Mouse (Mus musculus): Measurements from ENCODE around the gene Hmgcs2. TPM values are rescaled to one million over a fixed set of nuclear protein-coding genes. Genes with fewer than 3 reads are reported as not detected.

Gene Hmgcs2
- polyA plus RNA-seq, 1 experiment from 2014 or later: 10.8 TPM

DNA sequence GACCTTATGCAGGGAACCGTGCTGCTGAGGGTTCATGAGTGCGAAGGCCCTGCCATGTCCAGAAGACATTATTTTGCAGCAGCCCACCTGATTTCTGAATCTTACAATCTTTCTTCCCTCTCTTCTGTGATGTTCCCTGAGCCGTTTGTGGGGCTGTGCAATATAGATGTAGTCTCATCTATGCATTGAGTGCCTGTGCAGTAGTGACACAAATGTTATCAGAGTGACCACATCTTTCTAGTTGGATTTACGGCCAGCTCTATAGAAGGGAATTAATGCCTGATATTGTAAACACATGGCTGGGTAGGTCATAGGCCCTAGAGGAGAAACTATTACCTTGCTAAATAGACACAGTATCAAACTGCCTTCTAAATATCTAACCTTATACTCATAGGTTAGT, 20.0 kb downstream of the Hmgcs2 start:
- no peak for ATAC-seq
- Histone ChIP-seq H3K4me2 (ENCODE audit: low read length) (no peak overlapping the region), H3K9me3 (ENCODE audit: control insufficient read depth, low read length) (no peaks in the 10 kb centered on the region), H3K9ac (replicated peaks; ENCODE audit: low read depth, low read length) (no peak overlapping the region), H3K4me3 (replicated peaks; ENCODE audit: low read length) (no peak overlapping the region), H3K4me1 (replicated peaks; ENCODE audit: control insufficient read depth, insufficient read depth, low read length) (no peaks in the 10 kb centered on the region), H3K27me3 (replicated peaks; ENCODE audit: control insufficient read depth, insufficient read depth, low read length) (no peaks in the 10 kb centered on the region), H3K36me3 (ENCODE audit: control insufficient read depth, insufficient read depth) (no peaks in the 10 kb centered on the region), H3K27ac (ENCODE audit: low read length) (no peak overlapping the region)
- WGBS: 88% methylated on average over 4 of the region's 4 CpGs

DNA sequence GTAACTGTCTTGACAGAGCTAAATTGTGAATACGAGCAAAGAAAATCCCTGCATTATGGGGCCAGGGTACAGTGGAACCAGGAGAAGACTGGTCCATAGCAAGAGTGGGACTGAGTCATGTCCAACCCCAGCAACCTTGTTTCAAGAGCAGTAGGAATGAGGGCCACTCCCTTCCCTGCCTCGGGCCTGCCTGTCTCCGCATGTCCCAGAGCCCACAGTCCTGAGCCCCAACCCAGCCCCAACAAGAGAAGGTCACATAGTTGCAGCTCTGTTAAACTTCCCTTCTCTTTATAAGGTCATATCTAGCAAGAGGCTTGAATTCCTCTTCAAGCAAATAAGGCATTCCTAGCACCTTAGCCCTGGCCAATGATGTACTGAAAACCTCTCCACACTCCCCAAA, 21.5 kb downstream of the Hmgcs2 start:
- Histone ChIP-seq H3K9ac (replicated peaks; ENCODE audit: low read depth, low read length) (no peak overlapping the region), H3K4me2 (ENCODE audit: low read length) (no peak overlapping the region), H3K27me3 (replicated peaks; ENCODE audit: control insufficient read depth, insufficient read depth, low read length) (no peaks in the 10 kb centered on the region), H3K36me3 (ENCODE audit: control insufficient read depth, insufficient read depth) (no peaks in the 10 kb centered on the region), H3K9me3 (ENCODE audit: control insufficient read depth, low read length) (no peaks in the 10 kb centered on the region), H3K4me1 (replicated peaks; ENCODE audit: control insufficient read depth, insufficient read depth, low read length) (no peaks in the 10 kb centered on the region), H3K27ac (ENCODE audit: low read length) (no peak overlapping the region), H3K4me3 (replicated peaks; ENCODE audit: low read length) (no peak overlapping the region)
- 93% methylated on average over 3 of the region's 3 CpGs for WGBS
- no peak for ATAC-seq

DNA sequence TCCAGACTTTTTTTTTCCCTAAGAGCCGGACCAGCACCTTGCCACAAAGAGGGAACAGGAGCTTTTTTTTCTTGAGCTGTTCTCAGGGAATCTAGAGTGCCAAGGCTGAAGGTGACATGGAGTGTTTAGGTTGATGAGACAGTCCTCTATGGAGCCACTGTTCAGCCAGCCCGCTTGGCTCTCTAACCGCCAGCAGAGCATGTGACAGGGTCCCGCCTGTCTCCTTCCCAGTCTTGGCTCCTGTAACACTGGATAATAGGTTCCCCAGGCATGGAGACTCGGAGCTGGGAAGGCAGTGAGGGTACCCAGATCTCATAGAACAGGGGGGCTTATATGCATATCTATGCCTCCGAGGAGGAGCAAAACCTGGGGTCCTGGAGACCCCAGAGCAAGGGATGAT, 28.4 kb downstream of the Hmgcs2 start:
- Histone ChIP-seq H3K4me2 (ENCODE audit: low read length) (no peak overlapping the region), H3K36me3 (ENCODE audit: control insufficient read depth, insufficient read depth) (no peaks in the 10 kb centered on the region), H3K4me1 (replicated peaks; ENCODE audit: control insufficient read depth, insufficient read depth, low read length) (no peaks in the 10 kb centered on the region), H3K9me3 (ENCODE audit: control insufficient read depth, low read length) (no peaks in the 10 kb centered on the region), H3K9ac (replicated peaks; ENCODE audit: low read depth, low read length) (no peak overlapping the region), H3K27ac (ENCODE audit: low read length) (no peak overlapping the region), H3K4me3 (replicated peaks; ENCODE audit: low read length) (no peak overlapping the region), H3K27me3 (replicated peaks; ENCODE audit: control insufficient read depth, insufficient read depth, low read length) (no peaks in the 10 kb centered on the region)
- WGBS: 76% methylated on average over 6 of the region's 6 CpGs
- ATAC-seq: no peak

DNA sequence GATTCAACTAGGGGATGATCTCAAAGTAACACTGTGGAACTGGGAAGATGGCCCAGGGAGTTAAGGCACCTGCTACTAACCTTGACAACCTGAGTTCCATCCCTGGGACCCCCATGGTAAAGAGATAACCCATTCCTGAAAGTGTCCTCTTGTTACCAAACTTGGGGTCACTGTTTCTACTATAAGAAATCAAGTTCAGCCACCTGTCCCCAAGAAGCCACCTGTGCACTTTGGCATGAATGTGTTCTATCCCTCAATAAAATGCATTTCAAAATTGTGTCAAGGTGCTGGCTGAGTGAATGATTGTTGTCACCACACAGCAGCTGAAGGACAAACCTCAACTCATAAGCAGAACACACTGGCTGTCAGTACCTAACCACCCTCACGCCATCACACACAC, 30.2 kb downstream of the Hmgcs2 start:
- Histone ChIP-seq H3K9ac (replicated peaks; ENCODE audit: low read depth, low read length) (no peak overlapping the region), H3K9me3 (ENCODE audit: control insufficient read depth, low read length) (no peaks in the 10 kb centered on the region)
- 93% methylated on average over 1 of the region's 1 CpGs for WGBS

DNA sequence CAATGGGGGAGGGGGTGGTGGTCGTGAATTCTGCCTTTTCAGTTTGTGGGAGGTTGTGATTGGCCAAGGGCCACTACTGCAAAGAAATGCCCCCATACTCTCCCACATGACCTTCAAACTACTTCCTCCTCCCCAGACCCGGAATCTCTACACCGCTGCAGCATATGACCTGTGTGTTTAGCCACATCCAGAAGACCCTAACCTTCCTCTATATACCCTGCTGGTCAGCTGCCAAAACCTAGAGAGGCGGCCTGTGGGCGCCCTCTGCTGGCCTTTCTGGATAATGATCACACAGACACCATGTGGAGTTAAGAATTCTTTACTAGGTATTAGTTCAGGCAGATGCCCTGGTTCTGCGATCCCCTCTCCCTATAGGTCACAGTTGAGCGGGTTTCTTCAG, 32.6 kb downstream of the Hmgcs2 start:
- H3K4me1 ChIP-seq (replicated peaks; ENCODE audit: control insufficient read depth, insufficient read depth, low read length): peaks cover 8% of the 10 kb centered on the region
- peak; percentile 68 for ATAC-seq
- 25% methylated on average over 7 of the region's 7 CpGs for WGBS

More for the DNA sequence above, 30.2 kb downstream of the Hmgcs2 start:
- Histone ChIP-seq H3K4me1 (replicated peaks; ENCODE audit: control insufficient read depth, insufficient read depth, low read length) (no peaks in the 10 kb centered on the region), H3K36me3 (ENCODE audit: control insufficient read depth, insufficient read depth) (no peaks in the 10 kb centered on the region), H3K27ac (ENCODE audit: low read length) (no peak overlapping the region), H3K4me3 (replicated peaks; ENCODE audit: low read length) (no peak overlapping the region), H3K27me3 (replicated peaks; ENCODE audit: control insufficient read depth, insufficient read depth, low read length) (no peaks in the 10 kb centered on the region), H3K4me2 (ENCODE audit: low read length) (no peak overlapping the region)
- no peak for ATAC-seq

DNA sequence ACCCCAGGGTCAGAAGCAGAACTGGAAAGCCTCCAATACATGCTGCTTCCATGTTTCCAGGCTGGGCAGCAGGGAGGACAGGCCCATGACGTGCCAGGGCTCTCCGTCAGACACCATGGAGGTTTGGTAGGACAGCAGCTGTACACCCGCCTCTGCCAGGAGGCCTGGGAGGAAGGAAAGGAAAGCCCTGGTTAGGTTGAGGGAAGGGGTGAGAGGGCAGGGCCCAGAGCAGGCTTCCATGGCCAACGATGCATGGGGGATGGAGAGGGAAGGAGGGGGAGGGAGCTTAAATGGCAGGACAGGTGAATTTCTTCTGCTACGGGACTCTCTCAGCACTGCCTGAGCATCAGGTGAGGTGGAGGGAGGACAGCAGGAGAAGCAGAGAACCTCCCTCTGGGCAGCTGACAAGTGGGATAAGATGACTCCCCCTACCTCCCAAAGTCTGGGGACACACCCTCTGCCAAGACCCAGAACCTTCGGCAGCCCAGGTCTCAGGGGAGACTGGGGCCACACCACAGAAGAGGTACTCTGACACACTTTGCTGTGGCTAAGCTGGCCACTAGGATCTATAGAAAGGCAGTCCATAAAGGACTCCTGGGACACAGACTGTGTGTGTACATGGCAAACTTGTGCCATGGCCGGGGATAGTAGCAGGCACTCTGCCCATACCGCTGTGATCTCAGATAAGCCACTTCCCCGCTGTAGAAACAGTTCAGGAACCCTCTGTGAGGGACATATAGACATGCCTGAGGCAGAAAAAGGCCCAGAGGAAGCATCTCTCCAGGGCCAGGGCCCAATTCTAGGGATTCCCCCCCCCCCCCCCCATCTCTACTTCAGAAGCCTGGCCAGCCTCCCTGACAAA, 33.3 kb downstream of the Hmgcs2 start:
- H3K27me3 ChIP-seq (replicated peaks; ENCODE audit: control insufficient read depth, insufficient read depth, low read length): no peaks in the 10 kb centered on the region
- no peak overlapping the region for H3K4me2 ChIP-seq (ENCODE audit: low read length)
- H3K27ac ChIP-seq (ENCODE audit: low read length): no peak overlapping the region
- H3K9ac ChIP-seq (replicated peaks; ENCODE audit: low read depth, low read length): no peak overlapping the region
- H3K4me1 ChIP-seq (replicated peaks; ENCODE audit: control insufficient read depth, insufficient read depth, low read length): peaks cover 8% of the 10 kb centered on the region
- 0 out of 2 replicates have a peak, but pooled peaks have one; percentile 5 for ATAC-seq
- WGBS: 81% methylated on average over 9 of the region's 9 CpGs
- H3K9me3 ChIP-seq (ENCODE audit: control insufficient read depth, low read length): no peaks in the 10 kb centered on the region
- H3K4me3 ChIP-seq (replicated peaks; ENCODE audit: low read length): no peak overlapping the region
- H3K36me3 ChIP-seq (ENCODE audit: control insufficient read depth, insufficient read depth): no peaks in the 10 kb centered on the region

More for the DNA sequence above, 32.6 kb downstream of the Hmgcs2 start:
- Histone ChIP-seq H3K4me2 (ENCODE audit: low read length) (no peak overlapping the region), H3K4me3 (replicated peaks; ENCODE audit: low read length) (no peak overlapping the region), H3K27ac (ENCODE audit: low read length) (no peak overlapping the region), H3K27me3 (replicated peaks; ENCODE audit: control insufficient read depth, insufficient read depth, low read length) (no peaks in the 10 kb centered on the region), H3K9ac (replicated peaks; ENCODE audit: low read depth, low read length) (no peak overlapping the region), H3K9me3 (ENCODE audit: control insufficient read depth, low read length) (no peaks in the 10 kb centered on the region), H3K36me3 (ENCODE audit: control insufficient read depth, insufficient read depth) (no peaks in the 10 kb centered on the region)

DNA sequence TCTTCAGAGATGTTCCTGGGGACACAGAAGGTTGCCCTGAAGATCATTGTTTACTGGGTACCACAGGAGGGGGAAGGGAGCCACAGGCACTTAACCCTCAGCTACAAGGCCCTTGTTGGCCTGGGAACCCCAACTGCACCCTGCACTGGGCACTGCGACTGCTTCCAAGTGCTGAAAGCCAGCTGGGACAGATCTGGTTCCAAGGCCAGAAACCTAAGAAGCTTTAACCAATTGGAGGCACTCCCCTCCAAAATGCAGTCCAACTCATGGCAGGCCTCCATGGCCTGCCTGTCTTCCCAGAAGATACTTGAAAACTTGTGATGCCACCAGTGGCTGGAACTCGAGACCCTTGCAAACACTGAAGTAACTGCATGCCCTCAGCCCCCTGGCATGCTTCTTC, 34.9 kb downstream of the Hmgcs2 start:
- H3K36me3 ChIP-seq (ENCODE audit: control insufficient read depth, insufficient read depth): no peaks in the 10 kb centered on the region
- peaks cover 12% of the 10 kb centered on the region for H3K4me1 ChIP-seq (replicated peaks; ENCODE audit: control insufficient read depth, insufficient read depth, low read length)
- H3K27ac ChIP-seq (ENCODE audit: low read length): no peak overlapping the region
- no peak overlapping the region for H3K4me3 ChIP-seq (replicated peaks; ENCODE audit: low read length)
- ATAC-seq: no peak
- WGBS: 75% methylated on average over 2 of the region's 2 CpGs
- H3K9me3 ChIP-seq (ENCODE audit: control insufficient read depth, low read length): no peaks in the 10 kb centered on the region
- H3K9ac ChIP-seq (replicated peaks; ENCODE audit: low read depth, low read length): no peak overlapping the region
- H3K4me2 ChIP-seq (ENCODE audit: low read length): no peak overlapping the region
- H3K27me3 ChIP-seq (replicated peaks; ENCODE audit: control insufficient read depth, insufficient read depth, low read length): no peaks in the 10 kb centered on the region

DNA sequence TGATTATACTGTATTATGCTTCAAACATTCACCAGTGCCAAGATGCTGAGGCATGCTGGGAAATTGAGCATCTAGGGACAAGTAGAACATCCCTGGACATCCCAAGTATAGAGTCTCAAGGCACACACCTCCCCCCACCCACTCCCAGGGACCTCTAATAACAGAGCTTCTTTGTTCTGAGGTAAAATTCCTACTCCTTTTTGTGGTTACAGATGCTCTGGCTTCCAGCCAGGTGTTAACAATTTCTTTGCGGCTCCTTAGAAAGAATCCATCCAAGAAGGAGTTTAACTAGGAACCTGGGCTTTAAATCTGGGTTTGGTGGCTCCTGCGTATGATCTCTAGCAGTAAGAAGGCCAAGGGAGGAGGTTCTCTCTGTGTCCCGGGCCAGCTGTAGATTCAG, 36.9 kb downstream of the Hmgcs2 start:
- Histone ChIP-seq H3K9me3 (ENCODE audit: control insufficient read depth, low read length) (no peaks in the 10 kb centered on the region), H3K27me3 (replicated peaks; ENCODE audit: control insufficient read depth, insufficient read depth, low read length) (no peaks in the 10 kb centered on the region), H3K9ac (replicated peaks; ENCODE audit: low read depth, low read length) (no peak overlapping the region), H3K4me1 (replicated peaks; ENCODE audit: control insufficient read depth, insufficient read depth, low read length) (peaks cover 12% of the 10 kb centered on the region), H3K4me2 (ENCODE audit: low read length) (no peak overlapping the region), H3K27ac (ENCODE audit: low read length) (no peak overlapping the region), H3K36me3 (ENCODE audit: control insufficient read depth, insufficient read depth) (no peaks in the 10 kb centered on the region), H3K4me3 (replicated peaks; ENCODE audit: low read length) (no peak overlapping the region)
- ATAC-seq: no peak
- 22% methylated on average over 3 of the region's 3 CpGs for WGBS

DNA sequence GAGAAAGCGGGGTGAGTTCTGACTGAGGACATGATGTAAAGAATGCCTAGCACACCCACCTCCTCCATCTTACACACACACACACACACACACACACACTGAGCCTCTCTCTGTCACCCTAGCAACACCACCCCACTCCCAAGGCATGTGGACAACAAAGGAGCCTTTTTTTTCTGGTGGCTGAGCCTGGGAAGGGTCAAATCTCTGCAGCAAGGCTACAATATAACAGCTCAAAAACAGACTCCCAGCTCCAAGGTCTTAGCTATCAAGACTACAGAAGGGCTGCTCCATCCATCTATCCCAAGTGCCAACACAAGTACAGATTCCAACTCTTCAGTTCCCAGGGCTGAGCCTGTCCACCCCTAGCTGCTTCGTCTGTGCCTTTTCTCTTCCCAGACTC, 39.0 kb downstream of the Hmgcs2 start:
- Histone ChIP-seq H3K4me1 (replicated peaks; ENCODE audit: control insufficient read depth, insufficient read depth, low read length) (peaks cover 12% of the 10 kb centered on the region), H3K4me2 (ENCODE audit: low read length) (no peak overlapping the region), H3K27me3 (replicated peaks; ENCODE audit: control insufficient read depth, insufficient read depth, low read length) (no peaks in the 10 kb centered on the region), H3K36me3 (ENCODE audit: control insufficient read depth, insufficient read depth) (no peaks in the 10 kb centered on the region), H3K27ac (ENCODE audit: low read length) (peak overlapping the region; percentile 70), H3K9ac (replicated peaks; ENCODE audit: low read depth, low read length) (no peak overlapping the region), H3K9me3 (ENCODE audit: control insufficient read depth, low read length) (no peaks in the 10 kb centered on the region), H3K4me3 (replicated peaks; ENCODE audit: low read length) (no peak overlapping the region)
- WGBS: 5% methylated on average over 2 of the region's 2 CpGs
- peak; percentile 82 for ATAC-seq
